Mouse (Mus musculus) testis, adult 2 months (tissue): Measurements from ENCODE around the gene Kpna7. TPM values are rescaled to one million over a fixed set of nuclear protein-coding genes. Genes with fewer than 3 reads are reported as not detected.

ENCODE experiments used
- H3K27ac ChIP-seq: fragments of 200-500 bp; 2 replicates; pipeline ENCODE4 v1.5.1; 2012; ENCODE audit warnings: low read depth, low read length; ENCODE audit not compliant: control insufficient read depth, insufficient read depth
- H3K27me3 ChIP-seq: fragments of 200-500 bp; 2 replicates; pipeline ENCODE4 v1.6.1; 2012; ENCODE audit warnings: mild to moderate bottlenecking, low read length, moderate library complexity; ENCODE audit not compliant: control insufficient read depth, insufficient read depth
- H3K36me3 ChIP-seq: fragments of 200-500 bp; 2 replicates; pipeline ENCODE4 v1.6.1; 2012; ENCODE audit warnings: mild to moderate bottlenecking, low read length; ENCODE audit not compliant: control insufficient read depth, insufficient read depth
- H3K4me1 ChIP-seq: fragments of 200-500 bp; 2 replicates; pipeline ENCODE4 v1.6.1; 2012; ENCODE audit warnings: low read length; ENCODE audit not compliant: control insufficient read depth, insufficient read depth
- H3K4me3 ChIP-seq: fragments of 200-500 bp; 2 replicates; pipeline ENCODE4 v1.5.1; 2012; ENCODE audit warnings: low read depth, mild to moderate bottlenecking, low read length, moderate library complexity, mixed read lengths; ENCODE audit not compliant: control insufficient read depth
- CTCF ChIP-seq: fragments of 200-500 bp; IDR thresholded peaks from 2 replicates; pipeline ENCODE4 v1.5.1; 2012; ENCODE audit warnings: low read depth, mild to moderate bottlenecking, inconsistent platforms, low read length, moderate library complexity; ENCODE audit not compliant: control insufficient read depth, insufficient read depth, insufficient replicate concordance
- POLR2A ChIP-seq: fragments of 200-500 bp; IDR thresholded peaks from 2 replicates; pipeline ENCODE4 v1.6.1; 2012; ENCODE audit warnings: low read depth, mild to moderate bottlenecking, inconsistent platforms, low read length, moderate library complexity; ENCODE audit not compliant: control insufficient read depth
- polyA plus RNA-seq: library from polyadenylated mRNA; depleted of rRNA; stranded (reverse); fragments of >200 nt; gene quantifications from 2 replicates; pipeline ENCODE4 v1.2.3, GENCODE M21; 2012

Kpna7 gene
- polyA plus RNA-seq, 1 experiment = 4.4 TPM

DNA sequence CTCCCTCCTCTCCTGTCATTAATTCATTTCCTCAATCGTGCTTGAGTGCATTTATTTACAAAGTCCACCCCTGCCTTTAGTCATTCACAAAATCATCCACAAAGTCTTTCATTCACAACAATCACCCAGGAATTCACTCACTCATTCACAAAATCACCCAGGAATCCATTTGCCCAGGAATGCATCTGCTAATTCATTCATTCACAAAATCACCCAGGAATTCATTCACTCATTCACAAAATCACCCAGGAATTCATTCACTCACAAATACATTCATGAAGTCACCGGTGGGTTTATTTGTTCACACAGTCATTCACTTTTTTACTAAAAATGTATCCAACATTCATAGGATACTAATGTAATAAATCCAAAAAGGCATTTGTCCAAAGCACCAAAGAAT is 93.8 kb downstream of the Kpna7 start:
- TF ChIP-seq POLR2A (no peak), CTCF (no peak)

GRCm38 (mm10) chr5:144989061-144989405 is 94.8 kb downstream of the Kpna7 start:
- H3K4me1 ChIP-seq = peaks cover 7% of the 10 kb centered on the region
- no peak overlapping the region for H3K27ac ChIP-seq
- TF ChIP-seq CTCF (no peak), POLR2A (no peak)
- no peaks in the 10 kb centered on the region for H3K27me3 ChIP-seq
- no peaks in the 10 kb centered on the region for H3K36me3 ChIP-seq
- no peak overlapping the region for H3K4me3 ChIP-seq

More for the DNA sequence above, 93.8 kb downstream of the Kpna7 start:
- Histone ChIP-seq H3K4me3 (no peak overlapping the region), H3K27me3 (no peaks in the 10 kb centered on the region), H3K27ac (no peak overlapping the region), H3K4me1 (peaks cover 7% of the 10 kb centered on the region), H3K36me3 (no peaks in the 10 kb centered on the region)

GRCm38 (mm10) chr5:144988340-144989060 is 95.3 kb downstream of the Kpna7 start:
- Histone ChIP-seq H3K27ac (no peak overlapping the region), H3K4me1 (peaks cover 7% of the 10 kb centered on the region), H3K36me3 (no peaks in the 10 kb centered on the region), H3K27me3 (no peaks in the 10 kb centered on the region), H3K4me3 (no peak overlapping the region)
- TF ChIP-seq CTCF = no peak
- no peak for TF ChIP-seq POLR2A

DNA sequence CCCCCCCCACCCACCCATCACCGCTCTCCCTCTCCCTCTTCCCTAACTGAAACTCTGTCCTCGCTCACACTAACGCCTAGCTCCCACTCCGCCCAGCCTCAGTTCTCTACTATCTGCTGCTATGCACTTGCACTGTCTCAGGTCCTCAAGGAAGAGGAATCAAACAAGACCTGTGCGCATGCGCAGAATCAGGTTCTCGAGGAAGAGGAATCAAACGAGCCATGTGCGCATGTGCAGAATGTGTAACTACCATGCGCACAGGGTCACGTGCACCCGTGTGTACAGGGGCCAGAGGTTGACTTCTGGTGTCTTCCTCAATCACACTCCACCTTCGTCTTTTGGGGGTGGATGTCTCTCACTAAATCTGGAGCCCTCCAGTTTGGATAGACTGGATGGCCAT is 96.3 kb downstream of the Kpna7 start:
- H3K4me3 ChIP-seq = peak overlapping the region; percentile 57
- TF ChIP-seq POLR2A (peak; percentile 43; the same call in 1 of the 2 replicates), CTCF (no peak)
- no peak overlapping the region; the same call in 1 of the 2 replicates for H3K27ac ChIP-seq
- peaks cover 7% of the 10 kb centered on the region for H3K4me1 ChIP-seq
- H3K27me3 ChIP-seq = no peaks in the 10 kb centered on the region
- H3K36me3 ChIP-seq = no peaks in the 10 kb centered on the region

- no peak for TF ChIP-seq POLR2A
- peak; percentile 25; the same call in 1 of the 2 replicates for TF ChIP-seq CTCF
- H3K27me3 ChIP-seq = no peaks in the 10 kb centered on the region
- H3K4me3 ChIP-seq = no peak overlapping the region
- no peaks in the 10 kb centered on the region for H3K36me3 ChIP-seq
- H3K27ac ChIP-seq = no peak overlapping the region
- H3K4me1 ChIP-seq = peaks cover 7% of the 10 kb centered on the region
Observed at GRCm38 (mm10) chr5:144984839-144985238, 99.0 kb downstream of the Kpna7 start.

DNA sequence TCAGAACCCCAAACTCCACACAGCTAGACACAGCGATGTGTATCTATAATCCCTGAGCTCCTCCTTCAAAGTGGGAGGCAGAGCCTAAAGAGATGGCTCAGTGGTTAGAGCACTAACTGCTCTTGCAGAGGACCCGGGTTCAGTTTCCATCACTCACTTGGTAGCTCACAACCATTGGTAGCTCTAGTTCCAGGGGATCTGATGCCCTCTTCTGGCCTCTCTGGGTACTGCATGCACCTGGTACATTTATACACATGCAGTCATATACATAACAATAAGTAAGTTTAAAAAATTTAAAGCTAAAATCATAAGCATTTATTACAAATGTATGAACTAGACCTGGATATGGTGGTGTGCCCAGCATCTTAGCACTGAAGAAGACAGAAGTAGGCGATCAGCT is 100.6 kb downstream of the Kpna7 start:
- TF ChIP-seq POLR2A (no peak), CTCF (peak; percentile 33; the same call in 1 of the 2 replicates)
- Histone ChIP-seq H3K36me3 (no peaks in the 10 kb centered on the region), H3K4me1 (peaks cover 7% of the 10 kb centered on the region)

DNA sequence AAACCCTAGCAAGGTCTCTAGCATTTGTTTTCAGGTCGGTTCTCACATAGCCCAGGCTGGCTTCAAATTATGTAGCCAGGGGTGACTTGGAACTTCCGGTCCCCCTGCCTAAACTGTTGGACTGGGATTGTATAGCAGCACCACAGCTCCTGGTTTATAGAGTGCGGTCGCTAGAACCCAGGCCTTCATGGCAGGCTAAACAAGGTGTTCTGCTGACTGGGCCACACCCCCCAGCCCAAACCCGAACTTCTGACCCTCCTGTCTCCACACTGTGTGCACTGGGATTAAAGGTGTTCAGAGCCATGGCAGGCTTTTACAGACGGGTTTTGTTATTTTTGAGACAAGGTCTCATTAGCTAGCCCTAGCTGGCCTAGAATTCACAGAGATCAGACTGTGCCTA is 104.7 kb downstream of the Kpna7 start:
- H3K4me3 ChIP-seq = no peak overlapping the region
- TF ChIP-seq CTCF (no peak), POLR2A (no peak)
- H3K36me3 ChIP-seq = no peaks in the 10 kb centered on the region
- H3K4me1 ChIP-seq = no peaks in the 10 kb centered on the region
- no peak overlapping the region for H3K27ac ChIP-seq
- no peaks in the 10 kb centered on the region for H3K27me3 ChIP-seq

More for the DNA sequence above, 100.6 kb downstream of the Kpna7 start:
- no peak overlapping the region for H3K4me3 ChIP-seq
- no peak overlapping the region for H3K27ac ChIP-seq
- H3K27me3 ChIP-seq = no peaks in the 10 kb centered on the region

DNA sequence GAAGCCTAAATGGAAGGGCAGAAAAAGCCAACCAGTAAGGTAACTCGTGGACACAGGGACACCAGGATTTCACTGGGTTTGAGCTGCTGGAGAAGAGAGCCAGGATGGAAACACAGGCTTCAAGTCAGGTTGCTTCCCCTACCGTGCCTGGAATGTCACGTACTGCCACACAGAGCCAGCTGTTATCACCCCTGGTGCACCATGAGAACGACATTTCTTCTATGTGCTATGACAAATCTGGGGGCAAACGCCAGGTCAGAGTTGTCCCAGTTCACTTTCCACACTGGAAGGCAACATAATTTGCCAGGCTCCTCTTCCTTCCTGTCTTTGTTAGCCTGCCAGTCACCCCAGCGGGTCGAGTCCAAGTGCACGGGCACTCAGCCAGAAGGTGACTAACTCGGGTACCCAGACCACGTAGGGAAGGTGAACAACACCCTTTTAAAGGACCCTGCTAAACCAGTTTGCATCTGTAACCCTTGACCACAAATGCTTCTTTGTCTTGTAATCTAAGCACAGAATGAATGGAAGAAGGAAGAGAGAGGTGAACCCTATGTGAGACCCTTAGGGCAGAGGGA is 105.2 kb downstream of the Kpna7 start:
- no peak for TF ChIP-seq CTCF
- TF ChIP-seq POLR2A = no peak
- no peaks in the 10 kb centered on the region for H3K27me3 ChIP-seq
- H3K4me1 ChIP-seq = no peaks in the 10 kb centered on the region
- H3K27ac ChIP-seq = no peak overlapping the region
- no peak overlapping the region for H3K4me3 ChIP-seq
- no peaks in the 10 kb centered on the region for H3K36me3 ChIP-seq
